Mouse (Mus musculus): ENCODE results near the gene Galnt15. TPM values are rescaled to one million over a fixed set of nuclear protein-coding genes. Genes with fewer than 3 reads are reported as not detected.

The Galnt15 gene
- 1.8 and 3.5 TPM in 2 replicates for polyA plus RNA-seq (2011; ENCODE audit: insufficient read depth, insufficient read length, low replicate concordance, missing spikeins)

DNA sequence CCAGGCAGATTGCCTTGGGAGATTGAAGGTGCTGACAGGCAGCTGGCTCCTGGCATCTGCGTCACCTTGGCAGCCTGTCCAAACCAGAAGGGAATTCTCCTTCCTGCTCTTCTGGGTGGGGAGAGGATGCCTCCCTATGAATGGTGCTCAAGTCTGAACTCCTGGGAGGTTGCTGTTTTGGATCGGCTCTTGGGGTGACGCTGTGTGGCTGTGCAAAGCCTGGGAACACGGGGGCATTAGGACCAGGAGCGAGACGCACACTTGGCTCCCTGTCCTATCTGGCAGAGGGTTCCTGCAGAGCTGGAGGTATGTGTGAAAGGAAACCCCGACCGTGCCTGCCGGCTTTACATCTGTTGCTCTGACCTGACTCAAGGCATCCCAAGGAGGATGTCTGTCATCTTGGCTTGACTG is at the start of gene Galnt15:
Galnt15 (plus strand) TSS at position 309 of the 411 bp plus-strand sequence.
- TF ChIP-seq CTCF (IDR thresholded peaks at IDR 0.05; ENCODE audit: control insufficient read depth, insufficient read depth, low read length) (no peak), POLR2A (IDR thresholded peaks at IDR 0.05; ENCODE audit: borderline replicate concordance, control insufficient read depth, low read depth, low read length) (no peak)
- Histone ChIP-seq H3K4me1 (ENCODE audit: control insufficient read depth, insufficient read depth, low read length) (no peaks in the 10 kb centered on the region), H3K27ac (ENCODE audit: control insufficient read depth, insufficient read depth, low read depth, low read length, poor library complexity) (no peak within 1 kb of the TSS), H3K4me3 (replicated peaks; ENCODE audit: control insufficient read depth, low read depth, low read length) (no peak within 1 kb of the TSS)
- 20% methylated on average over 9 of the region's 9 CpGs for WGBS

DNA sequence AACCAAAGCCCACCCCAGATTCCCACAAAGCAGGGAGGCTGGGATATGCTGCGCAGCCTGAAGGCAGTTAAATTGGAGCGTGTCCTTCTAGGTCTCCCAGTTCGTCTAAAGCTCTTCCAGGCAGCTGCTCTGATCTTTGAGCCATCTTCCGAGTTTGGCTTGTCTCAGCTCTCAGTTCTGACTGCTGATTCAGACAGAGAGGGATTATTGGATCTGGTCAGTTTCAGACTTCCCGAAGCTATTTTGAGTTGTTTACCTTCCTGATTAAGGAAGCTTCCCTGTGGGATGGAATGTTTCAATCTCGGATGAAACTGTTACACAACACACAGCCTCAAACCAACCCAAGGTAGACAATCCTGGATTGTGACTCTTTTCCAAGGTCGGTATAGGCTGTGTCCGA is 34.8 kb upstream of the Galnt15 start:
- H3K4me1 ChIP-seq (ENCODE audit: control insufficient read depth, insufficient read depth, low read length) = no peaks in the 10 kb centered on the region
- no peak overlapping the region for H3K4me3 ChIP-seq (replicated peaks; ENCODE audit: control insufficient read depth, low read depth, low read length)
- 62% methylated on average over 8 of the region's 8 CpGs for WGBS
- TF ChIP-seq POLR2A (IDR thresholded peaks at IDR 0.05; ENCODE audit: borderline replicate concordance, control insufficient read depth, low read depth, low read length) (no peak), CTCF (IDR thresholded peaks at IDR 0.05; ENCODE audit: control insufficient read depth, insufficient read depth, low read length) (no peak)
- no peak overlapping the region for H3K27ac ChIP-seq (ENCODE audit: control insufficient read depth, insufficient read depth, low read depth, low read length, poor library complexity)

DNA sequence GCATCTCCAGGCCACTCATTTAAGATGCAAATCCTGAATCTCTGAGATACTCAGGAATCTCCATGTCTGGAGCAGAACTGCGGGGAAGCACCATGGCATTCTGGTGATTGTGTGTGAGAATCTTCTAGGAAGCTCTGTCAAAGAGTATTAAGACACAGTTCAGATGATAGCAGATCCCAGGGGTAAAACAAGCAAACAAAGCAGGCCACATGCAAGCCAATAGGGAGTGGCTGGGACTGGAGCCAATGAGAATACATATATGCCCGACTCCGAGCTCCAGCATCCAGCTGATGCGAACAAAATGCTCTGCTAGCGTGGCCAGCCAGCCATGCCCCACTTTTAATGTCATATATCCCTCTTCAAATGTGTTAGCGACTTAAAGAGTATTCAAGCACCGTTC is 27.8 kb upstream of the Galnt15 start:
- TF ChIP-seq POLR2A (IDR thresholded peaks at IDR 0.05; ENCODE audit: borderline replicate concordance, control insufficient read depth, low read depth, low read length) (no peak), CTCF (IDR thresholded peaks at IDR 0.05; ENCODE audit: control insufficient read depth, insufficient read depth, low read length) (no peak)
- Histone ChIP-seq H3K4me3 (replicated peaks; ENCODE audit: control insufficient read depth, low read depth, low read length) (no peak overlapping the region), H3K27ac (ENCODE audit: control insufficient read depth, insufficient read depth, low read depth, low read length, poor library complexity) (no peak overlapping the region), H3K4me1 (ENCODE audit: control insufficient read depth, insufficient read depth, low read length) (no peaks in the 10 kb centered on the region; the same call in 1 of the 2 replicates)
- 80% methylated on average over 7 of the region's 7 CpGs for WGBS

DNA sequence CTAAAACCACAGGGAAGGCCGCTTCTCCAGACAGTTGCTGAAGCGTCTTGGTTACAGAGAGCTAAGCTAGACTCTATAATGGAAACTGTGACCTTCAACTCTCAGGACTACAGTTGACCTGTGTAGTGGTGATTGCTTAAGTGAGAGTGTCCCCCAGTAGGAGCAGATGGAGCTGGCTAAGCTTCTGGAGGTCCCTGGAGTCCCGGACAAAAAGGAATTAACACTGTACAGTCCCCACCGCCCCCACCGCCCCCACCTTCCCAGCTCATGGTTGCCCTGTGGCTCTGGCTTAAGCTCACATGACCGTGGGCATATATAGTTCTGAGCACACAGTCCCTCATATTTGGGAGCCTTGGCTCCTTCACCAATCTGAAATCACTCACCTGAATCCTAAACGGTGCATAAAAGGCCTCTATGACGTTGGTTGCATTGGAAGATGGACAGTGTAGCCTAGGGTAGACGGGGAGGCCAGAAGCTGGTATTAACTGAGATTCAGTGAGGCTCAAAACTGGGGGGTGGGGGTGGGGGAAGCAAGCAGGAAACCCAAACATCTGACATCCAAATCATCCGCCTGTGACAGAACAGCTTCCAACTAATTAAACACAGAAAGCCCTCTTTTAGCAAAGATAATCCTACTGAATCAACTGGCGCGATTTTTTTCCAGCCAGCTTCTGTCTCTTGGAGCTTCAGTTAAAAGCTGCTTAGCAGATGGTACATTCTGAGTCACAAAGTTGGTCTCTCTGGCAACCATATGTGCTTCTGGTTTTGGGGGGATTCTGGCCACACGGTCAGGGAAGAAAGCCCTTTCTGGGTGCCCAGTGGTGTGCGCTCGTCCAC is 26.1 kb upstream of the Galnt15 start:
- TF ChIP-seq CTCF (IDR thresholded peaks at IDR 0.05; ENCODE audit: control insufficient read depth, insufficient read depth, low read length) (no peak), POLR2A (IDR thresholded peaks at IDR 0.05; ENCODE audit: borderline replicate concordance, control insufficient read depth, low read depth, low read length) (no peak)
- H3K27ac ChIP-seq (ENCODE audit: control insufficient read depth, insufficient read depth, low read depth, low read length, poor library complexity) = no peak overlapping the region
- no peaks in the 10 kb centered on the region; the same call in 1 of the 2 replicates for H3K4me1 ChIP-seq (ENCODE audit: control insufficient read depth, insufficient read depth, low read length)
- no peak overlapping the region for H3K4me3 ChIP-seq (replicated peaks; ENCODE audit: control insufficient read depth, low read depth, low read length)
- WGBS = 84% methylated on average over 15 of the region's 15 CpGs

DNA sequence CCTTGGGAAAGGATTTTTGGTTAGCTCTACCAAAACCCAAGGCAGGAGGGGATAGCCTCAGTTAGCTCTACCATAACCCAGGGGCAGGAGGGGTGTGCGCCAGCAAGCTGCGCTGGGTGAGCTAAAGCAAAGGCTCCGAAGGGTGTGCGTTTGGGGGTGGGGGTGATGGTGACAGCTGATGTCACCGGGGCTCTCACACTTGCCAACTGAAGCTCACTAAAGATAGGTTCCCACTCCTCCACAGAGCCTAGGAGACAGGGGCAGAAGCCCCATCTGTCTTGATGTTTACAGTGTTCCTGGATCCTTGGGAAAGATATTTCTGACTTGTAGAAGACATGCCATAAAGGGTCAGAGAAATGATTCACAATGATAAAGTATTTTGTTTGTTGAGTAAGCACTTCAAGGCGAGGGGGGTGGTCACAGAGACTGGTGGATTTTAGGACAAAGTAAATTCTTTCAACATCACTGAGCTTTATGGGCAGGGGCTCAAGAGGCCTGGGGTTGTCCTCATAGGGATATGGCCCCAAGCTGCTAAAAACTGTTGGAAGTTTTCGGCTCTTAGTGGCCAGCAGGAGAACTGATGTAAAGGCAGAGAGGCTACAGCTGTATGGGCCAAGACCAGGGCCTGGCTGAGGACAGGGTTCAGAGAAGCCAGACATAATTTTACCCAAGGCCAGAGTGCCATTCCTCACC is 24.7 kb upstream of the Galnt15 start:
- 80% methylated on average over 7 of the region's 7 CpGs for WGBS
- TF ChIP-seq POLR2A (IDR thresholded peaks at IDR 0.05; ENCODE audit: borderline replicate concordance, control insufficient read depth, low read depth, low read length) = no peak
- TF ChIP-seq CTCF (IDR thresholded peaks at IDR 0.05; ENCODE audit: control insufficient read depth, insufficient read depth, low read length) = no peak
- H3K27ac ChIP-seq (ENCODE audit: control insufficient read depth, insufficient read depth, low read depth, low read length, poor library complexity) = no peak overlapping the region
- H3K4me3 ChIP-seq (replicated peaks; ENCODE audit: control insufficient read depth, low read depth, low read length) = no peak overlapping the region
- no peaks in the 10 kb centered on the region; the same call in 1 of the 2 replicates for H3K4me1 ChIP-seq (ENCODE audit: control insufficient read depth, insufficient read depth, low read length)

DNA sequence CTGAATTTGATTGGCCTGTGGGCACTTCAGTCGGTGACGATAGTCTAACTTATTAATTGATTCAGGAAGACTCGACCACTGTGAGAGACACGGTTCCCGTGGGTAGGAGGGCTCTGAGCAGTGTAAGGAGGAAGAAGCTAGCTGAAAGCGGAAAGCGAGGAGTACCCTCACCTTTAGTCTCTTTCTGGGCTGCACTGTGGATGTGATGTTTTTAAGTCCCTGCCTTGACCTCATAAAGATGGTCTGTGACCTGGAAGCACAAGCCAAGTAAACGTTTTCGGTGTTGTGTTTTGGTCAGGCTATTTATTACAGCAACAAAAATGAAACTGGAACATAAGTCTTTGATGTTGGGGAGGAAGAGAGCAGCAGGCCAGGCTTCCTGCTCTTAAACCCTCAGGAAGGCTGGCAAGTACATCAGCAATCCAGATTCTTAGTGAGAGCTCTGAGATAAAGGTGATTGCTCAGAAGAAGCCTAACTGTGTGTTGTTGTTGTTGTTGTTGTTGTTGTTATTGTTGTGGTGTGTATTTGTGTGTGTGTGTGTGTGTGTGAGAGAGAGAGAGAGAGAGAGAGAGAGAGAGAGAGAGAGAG is 23.0 kb upstream of the Galnt15 start:
- Histone ChIP-seq H3K27ac (ENCODE audit: control insufficient read depth, insufficient read depth, low read depth, low read length, poor library complexity) (no peak overlapping the region), H3K4me3 (replicated peaks; ENCODE audit: control insufficient read depth, low read depth, low read length) (no peak overlapping the region), H3K4me1 (ENCODE audit: control insufficient read depth, insufficient read depth, low read length) (no peaks in the 10 kb centered on the region; the same call in 1 of the 2 replicates)
- no peak for TF ChIP-seq CTCF (IDR thresholded peaks at IDR 0.05; ENCODE audit: control insufficient read depth, insufficient read depth, low read length)
- no peak for TF ChIP-seq POLR2A (IDR thresholded peaks at IDR 0.05; ENCODE audit: borderline replicate concordance, control insufficient read depth, low read depth, low read length)
- 18% methylated on average over 9 of the region's 9 CpGs for WGBS

DNA sequence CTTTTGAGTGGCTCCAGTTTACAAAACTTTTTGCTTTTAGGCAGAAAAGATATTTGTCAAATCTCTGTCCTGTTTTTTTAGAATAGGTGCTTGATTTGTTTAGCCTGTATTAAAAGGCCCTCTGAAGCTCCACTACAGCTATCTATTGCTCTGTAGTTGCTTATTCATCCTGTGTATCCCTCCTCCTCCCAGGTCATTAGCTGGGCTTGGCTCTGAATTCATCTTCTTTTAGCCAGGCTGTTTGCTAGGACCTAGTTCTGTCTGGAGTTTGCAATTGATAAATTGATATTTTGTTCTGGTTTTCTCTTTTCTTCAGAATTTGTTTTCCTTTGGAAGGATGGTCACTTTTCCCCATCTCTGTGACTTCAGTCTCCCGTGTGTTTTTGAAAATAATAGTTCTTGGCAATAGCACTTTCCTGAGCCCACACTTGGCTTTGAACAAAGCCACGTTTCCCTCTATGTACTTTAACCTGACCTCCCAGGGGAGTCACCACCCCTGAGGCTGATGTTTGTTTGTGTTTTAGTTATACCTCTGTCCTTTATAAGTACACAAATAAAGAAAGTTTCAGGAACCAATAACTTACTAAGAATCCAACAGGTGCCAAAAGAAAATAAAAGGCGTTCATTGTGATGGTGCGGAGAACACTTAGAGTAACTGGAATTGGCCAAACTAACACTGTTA is 21.0 kb upstream of the Galnt15 start:
- no peak overlapping the region for H3K4me3 ChIP-seq (replicated peaks; ENCODE audit: control insufficient read depth, low read depth, low read length)
- H3K4me1 ChIP-seq (ENCODE audit: control insufficient read depth, insufficient read depth, low read length) = no peaks in the 10 kb centered on the region; the same call in 1 of the 2 replicates
- TF ChIP-seq CTCF (IDR thresholded peaks at IDR 0.05; ENCODE audit: control insufficient read depth, insufficient read depth, low read length) = no peak
- 83% methylated on average over 4 of the region's 4 CpGs for WGBS
- H3K27ac ChIP-seq (ENCODE audit: control insufficient read depth, insufficient read depth, low read depth, low read length, poor library complexity) = no peak overlapping the region

Data from bone marrow, adult 2 months (tissue).